Comparison of ENCODE assay signal across 8 mouse cellular contexts in the genomic region with DNA sequence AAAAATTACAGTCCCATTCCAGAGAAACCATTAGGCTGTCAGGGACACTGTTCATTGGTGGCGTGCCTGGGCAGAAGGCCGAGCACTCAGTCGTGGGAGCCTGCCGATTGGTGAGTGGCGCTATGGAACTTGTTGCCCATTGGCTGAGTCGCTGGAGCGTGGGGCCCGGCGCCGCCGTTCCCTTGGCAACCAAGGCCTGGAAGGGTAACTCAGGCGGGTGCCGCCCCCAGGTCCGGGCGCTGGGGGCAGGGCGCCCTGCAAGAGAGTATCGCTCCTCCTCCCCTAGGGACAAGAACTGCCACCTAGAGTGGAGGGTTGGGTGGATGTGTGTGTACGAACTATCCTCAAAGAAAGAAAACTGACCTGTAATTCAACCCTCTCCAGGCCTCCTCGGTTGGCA. TPM values are rescaled to one million over a fixed set of nuclear protein-coding genes. Genes with fewer than 3 reads are reported as not detected.
DNase-seq lines count a peak whose midpoint lies in the region; ATAC-seq lines count a peak whose summit lies in the region.

No protein-coding gene starts in this region.

- H3K27ac ChIP-seq in intestine, embryonic 15.5 days = peak overlapping the region; percentile 42

- WGBS in intestine, embryonic 15.5 days = under 1% methylated on average over 19 of the region's 19 CpGs

- H3K4me1 ChIP-seq in intestine, embryonic 15.5 days (replicated peaks) = peaks cover 19% of the 10 kb centered on the region

- intact Hi-C loops in left cerebral cortex, postnatal 14 days (cut with DNase I) = no loop called here

- peak overlapping the region; percentile 32 for H3K4me3 ChIP-seq in intestine, embryonic 15.5 days (replicated peaks)

- peak; percentile 85 to 88 for DNase-seq in adrenal gland, adult 18-20 months (ENCODE audit: low spot score in 2 of 2)
- peak; percentile 98 for DNase-seq in embryo, embryonic 11 days
- peak; percentile 95 for DNase-seq in gastrocnemius, postnatal 25 days
- peak; percentile 98 to 99 for DNase-seq in left cerebral cortex, postnatal 14 days (ENCODE audit: low spot score in 2 of 2)
- DNase-seq in mesoderm, embryonic 11.5 days (ENCODE audit: low read depth, low spot score) = peak; percentile 95
- DNase-seq in right cerebral cortex, postnatal 36 days (ENCODE audit: low spot score in 2 of 2) = peak; percentile 97 to 98
- DNase-seq in urinary bladder, postnatal 4 days (ENCODE audit: low spot score in 2 of 2) = peak; percentile 96

- peak overlapping the region; percentile 23 for H3K9ac ChIP-seq in intestine, embryonic 15.5 days

- ATAC-seq in intestine, embryonic 15.5 days = peak; percentile 98

- H3K4me2 ChIP-seq in intestine, embryonic 15.5 days (replicated peaks) = peak overlapping the region; percentile 64

- no peaks in the 10 kb centered on the region for H3K9me3 ChIP-seq in intestine, embryonic 15.5 days

- no peaks in the 10 kb centered on the region for H3K36me3 ChIP-seq in intestine, embryonic 15.5 days

- no peaks in the 10 kb centered on the region for H3K27me3 ChIP-seq in intestine, embryonic 15.5 days (replicated peaks)

RNA-seq across cellular contexts. Expression of a gene that starts 8.3 kb away (rescaled TPM):
- total RNA-seq in adrenal gland, adult 18-20 months (2021) = 1 to 10 TPM; 3.5 to 7.3 TPM
- 1 to 10 TPM; 1.1 to 1.7 TPM for total RNA-seq in gastrocnemius, postnatal 25 days (2021)
- polyA plus RNA-seq in intestine, embryonic 15.5 days (2015; fragmentation: Nextera tagmentation; extraction: Ambion mirVana) = 5.4 and 5.9 TPM in 2 replicates
- 10 to 100 TPM; 17.9 to 22.0 TPM for total RNA-seq in left cerebral cortex, postnatal 14 days (2021)

RNA-seq across cellular contexts. Expression of a gene that starts 8.7 kb away (rescaled TPM):
- total RNA-seq in adrenal gland, adult 18-20 months (2021) = 1 to 10 TPM; 6.8 to 7.8 TPM
- total RNA-seq in gastrocnemius, postnatal 25 days (2021) = 1 to 10 TPM; 1.6 TPM
- 34.4 and 40.8 TPM in 2 replicates for polyA plus RNA-seq in intestine, embryonic 15.5 days (2015; fragmentation: Nextera tagmentation; extraction: Ambion mirVana)
- 10 to 100 TPM in 1 of 2 experiments, 1 to 10 TPM in 1; 8.7 to 11.9 TPM for total RNA-seq in left cerebral cortex, postnatal 14 days (2021)

RNA-seq across cellular contexts. Expression of a gene that starts 9.3 kb away (rescaled TPM):
- total RNA-seq in adrenal gland, adult 18-20 months (2021) = under 1 TPM; 0.36 to 0.74 TPM
- total RNA-seq in gastrocnemius, postnatal 25 days (2021) = not detected
- polyA plus RNA-seq in intestine, embryonic 15.5 days (2015; fragmentation: Nextera tagmentation; extraction: Ambion mirVana) = 0.42 and 0.49 TPM in 2 replicates
- 1 to 10 TPM; 3.1 to 3.3 TPM for total RNA-seq in left cerebral cortex, postnatal 14 days (2021)

RNA-seq across cellular contexts. Expression of a gene that starts 29.7 kb away (rescaled TPM):
- total RNA-seq in adrenal gland, adult 18-20 months (2021) = 1 to 10 TPM; 5.8 to 6.7 TPM
- not detected for total RNA-seq in gastrocnemius, postnatal 25 days (2021)
- polyA plus RNA-seq in intestine, embryonic 15.5 days (2015; fragmentation: Nextera tagmentation; extraction: Ambion mirVana) = 1.8 and 2.1 TPM in 2 replicates
- total RNA-seq in left cerebral cortex, postnatal 14 days (2021) = 10 to 100 TPM; 38.3 to 57.6 TPM

RNA-seq across cellular contexts. Expression of a gene that starts 58.3 kb away (rescaled TPM):
- total RNA-seq in adrenal gland, adult 18-20 months (2021) = not detected
- total RNA-seq in gastrocnemius, postnatal 25 days (2021) = not detected
- polyA plus RNA-seq in intestine, embryonic 15.5 days (2015; fragmentation: Nextera tagmentation; extraction: Ambion mirVana) = not detected in 2 replicates
- total RNA-seq in left cerebral cortex, postnatal 14 days (2021) = not detected

Comparison
In these comparisons a context has a peak if more than half of its experiments do, and no peak if none do; other contexts are left out.
1. Peak in every context shown above with its lines: DNase-seq, ATAC-seq, H3K4me3 ChIP-seq and H3K27ac ChIP-seq.